Mouse (Mus musculus): ENCODE results near the gene Pga5. TPM values are rescaled to one million over a fixed set of nuclear protein-coding genes. Genes with fewer than 3 reads are reported as not detected.
A peak's percentile ranks its signal among the peaks of the same experiment; 100 is the strongest.

The Pga5 gene
- total RNA-seq (2014; rRNA removed) (not detected in 2 replicates), polyA plus RNA-seq (2015; fragmentation: Nextera tagmentation; extraction: Ambion mirVana) (not detected in 2 replicates)

DNA sequence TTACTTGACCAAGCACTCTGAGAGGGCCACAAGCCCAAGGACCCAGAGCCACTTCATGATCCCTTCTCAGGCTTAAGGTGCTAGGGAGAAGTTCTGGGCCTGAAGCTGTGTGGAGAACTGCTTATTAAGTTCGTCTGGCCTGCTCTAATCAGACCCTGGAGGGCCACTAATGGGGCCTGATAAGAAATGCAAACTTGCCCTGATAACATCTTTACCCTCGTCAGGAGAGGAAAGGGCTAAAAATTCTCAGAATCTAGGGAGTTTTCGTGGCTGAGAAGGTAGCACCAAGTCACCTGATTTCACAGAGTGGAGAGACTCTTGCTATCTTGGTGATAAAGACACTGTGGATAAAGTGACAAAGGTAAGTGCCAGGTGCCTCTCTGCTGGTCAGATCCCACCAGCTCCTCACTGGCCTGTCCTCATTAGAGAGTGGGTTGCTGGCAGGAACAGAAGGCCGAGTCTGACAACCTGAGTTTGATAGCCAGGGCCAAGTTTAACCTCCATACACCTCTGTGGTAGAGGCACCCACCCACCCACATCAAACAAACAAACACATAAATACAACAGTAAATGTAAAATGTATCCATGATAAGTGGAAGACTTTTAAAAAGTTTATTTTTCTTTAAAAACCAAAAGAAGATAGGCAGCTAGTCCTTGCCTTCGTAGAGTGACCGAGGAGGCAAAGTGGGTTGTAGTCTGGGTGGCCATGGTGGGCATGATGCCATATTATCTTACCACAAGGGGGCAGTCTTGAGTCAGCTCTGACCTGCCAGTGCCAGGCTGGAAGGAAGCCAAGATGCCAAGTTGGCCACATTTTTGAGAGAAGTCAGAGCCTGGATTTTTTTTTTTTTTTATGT, at the start of gene Pga5:
Pga5 (minus strand) TSS at position 157 of the 857 bp plus-strand sequence.
- 36% methylated on average over 6 of the region's 6 CpGs for WGBS
- no peaks in the 10 kb centered on the region for H3K4me1 ChIP-seq (ENCODE audit: insufficient read depth, low read length)
- H3K4me3 ChIP-seq (ENCODE audit: low read length): no peak within 1 kb of the TSS
- H3K9ac ChIP-seq (replicated peaks; ENCODE audit: low read length): no peak within 1 kb of the TSS
- no peaks in the 10 kb centered on the region for H3K36me3 ChIP-seq (ENCODE audit: insufficient read depth, low read length)
- TF ChIP-seq CTCF (IDR thresholded peaks at IDR 0.05; ENCODE audit: low read depth): peak; percentile 96
- no peaks in the 10 kb centered on the region for H3K9me3 ChIP-seq (ENCODE audit: low read length)
- peak; percentile 93 for DNase-seq (ENCODE audit: low spot score)
- ATAC-seq: peak; percentile 61
- H3K27me3 ChIP-seq (ENCODE audit: insufficient read depth, low read length): no peaks in the 10 kb centered on the region
- no peak within 1 kb of the TSS for H3K27ac ChIP-seq
- no peak within 1 kb of the TSS for H3K4me2 ChIP-seq (ENCODE audit: low read depth, low read length)

DNA sequence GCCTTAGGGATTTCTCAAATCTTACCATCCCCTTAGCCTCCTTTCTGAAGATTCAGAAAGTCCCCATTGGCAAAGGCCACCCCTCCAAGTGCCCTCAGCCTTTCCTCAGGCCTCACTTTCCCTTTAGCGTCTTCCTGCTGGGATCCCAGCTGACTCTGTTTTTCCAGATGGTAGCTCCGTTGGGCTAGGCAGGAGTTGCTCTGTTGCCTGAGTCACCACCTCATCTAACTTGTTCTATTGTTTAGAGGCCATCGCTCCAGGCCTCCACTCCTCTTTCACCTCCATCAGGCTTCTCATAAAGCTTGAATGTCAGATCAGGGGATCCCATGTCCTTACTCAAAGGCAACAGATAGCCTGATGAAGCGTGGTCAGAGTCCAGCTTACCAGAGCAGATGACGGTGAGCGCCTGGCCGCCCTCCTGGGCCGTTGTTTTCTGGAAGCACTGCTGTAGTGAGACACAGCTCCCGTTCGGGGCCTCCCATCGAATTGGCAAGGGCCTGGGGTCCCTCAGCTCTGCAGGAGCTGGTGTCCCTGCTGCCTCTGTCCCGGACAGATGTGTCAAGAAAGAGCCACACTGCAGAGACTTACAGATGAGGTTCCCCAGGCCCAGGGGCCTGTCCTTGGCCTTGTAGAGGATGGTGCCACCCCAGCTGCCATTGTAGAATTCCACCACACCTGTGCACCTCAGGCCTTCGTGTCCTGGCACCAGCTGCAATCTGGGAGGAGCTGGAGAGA, 46.9 kb upstream of the Pga5 start:
- no peak for TF ChIP-seq CTCF (IDR thresholded peaks at IDR 0.05; ENCODE audit: low read depth)
- DNase-seq (ENCODE audit: low spot score) (no peak), ATAC-seq (no peak)
- H3K27ac ChIP-seq: no peak overlapping the region
- no peak overlapping the region for H3K4me3 ChIP-seq (ENCODE audit: low read length)
- no peaks in the 10 kb centered on the region for H3K9me3 ChIP-seq (ENCODE audit: low read length)
- no peak overlapping the region for H3K9ac ChIP-seq (replicated peaks; ENCODE audit: low read length)
- no peak overlapping the region for H3K4me2 ChIP-seq (ENCODE audit: low read depth, low read length)
- H3K36me3 ChIP-seq (ENCODE audit: insufficient read depth, low read length): no peaks in the 10 kb centered on the region
- 74% methylated on average over 13 of the region's 13 CpGs for WGBS
- H3K4me1 ChIP-seq (ENCODE audit: insufficient read depth, low read length): peaks cover 15% of the 10 kb centered on the region
- no peaks in the 10 kb centered on the region for H3K27me3 ChIP-seq (ENCODE audit: insufficient read depth, low read length)

DNA sequence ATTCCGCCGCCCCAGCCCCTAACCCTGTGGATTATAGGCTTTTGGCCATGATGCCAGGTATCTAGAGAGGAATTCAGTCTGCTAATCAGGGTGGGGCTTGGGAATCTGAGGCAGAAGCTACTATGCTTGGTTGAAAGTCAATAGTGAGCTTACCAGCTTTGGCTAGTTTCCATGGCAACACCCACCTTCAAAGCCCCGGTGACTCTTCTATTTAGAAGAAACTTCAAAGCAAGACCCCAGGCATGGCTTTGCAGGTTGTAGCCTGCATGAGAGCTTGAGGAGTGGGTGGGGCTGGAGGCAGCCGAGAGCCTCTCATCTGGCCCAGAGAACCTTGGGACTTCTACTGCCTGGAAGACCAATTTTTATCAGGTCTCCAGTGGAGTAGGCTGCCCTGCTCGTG, 45.8 kb upstream of the Pga5 start:
- no peaks in the 10 kb centered on the region for H3K9me3 ChIP-seq (ENCODE audit: low read length)
- no peak overlapping the region for H3K4me2 ChIP-seq (ENCODE audit: low read depth, low read length)
- no peaks in the 10 kb centered on the region for H3K27me3 ChIP-seq (ENCODE audit: insufficient read depth, low read length)
- no peak overlapping the region for H3K4me3 ChIP-seq (ENCODE audit: low read length)
- peak; percentile 55 for ATAC-seq
- H3K4me1 ChIP-seq (ENCODE audit: insufficient read depth, low read length): peaks cover 17% of the 10 kb centered on the region
- 50% methylated on average over 5 of the region's 5 CpGs for WGBS
- H3K9ac ChIP-seq (replicated peaks; ENCODE audit: low read length): no peak overlapping the region
- DNase-seq (ENCODE audit: low spot score): peak; percentile 66
- H3K36me3 ChIP-seq (ENCODE audit: insufficient read depth, low read length): no peaks in the 10 kb centered on the region
- no peak for TF ChIP-seq CTCF (IDR thresholded peaks at IDR 0.05; ENCODE audit: low read depth)
- peak overlapping the region; percentile 56; the same call in 1 of the 2 replicates for H3K27ac ChIP-seq

DNA sequence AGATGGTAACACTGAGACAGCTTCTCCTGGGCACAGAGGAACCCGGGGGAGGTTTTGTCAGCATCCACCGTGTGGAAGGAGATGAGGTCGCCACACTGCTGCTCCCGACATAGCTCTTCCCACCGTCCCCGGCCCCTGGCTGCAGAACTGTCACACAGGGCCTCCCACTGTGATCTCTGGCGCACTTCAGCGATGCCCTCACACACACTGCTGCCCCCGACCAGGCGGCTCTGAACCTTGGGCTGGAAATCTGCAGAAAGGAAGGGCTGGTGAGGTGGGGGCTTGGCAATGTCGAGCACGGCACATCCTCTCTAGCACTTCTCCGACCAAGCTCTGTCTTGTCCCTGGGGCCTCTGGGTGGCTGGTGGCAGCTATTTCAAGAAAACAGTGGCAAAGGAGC, 45.2 kb upstream of the Pga5 start:
- Histone ChIP-seq H3K36me3 (ENCODE audit: insufficient read depth, low read length) (no peaks in the 10 kb centered on the region), H3K9ac (replicated peaks; ENCODE audit: low read length) (no peak overlapping the region), H3K9me3 (ENCODE audit: low read length) (no peaks in the 10 kb centered on the region), H3K27ac (peak overlapping the region; percentile 56), H3K4me3 (ENCODE audit: low read length) (no peak overlapping the region), H3K4me1 (ENCODE audit: insufficient read depth, low read length) (peaks cover 17% of the 10 kb centered on the region), H3K4me2 (ENCODE audit: low read depth, low read length) (peak overlapping the region; percentile 23; the same call in 1 of the 2 replicates), H3K27me3 (ENCODE audit: insufficient read depth, low read length) (no peaks in the 10 kb centered on the region)
- ATAC-seq (peak; percentile 22; the same call in 1 of the 2 replicates), DNase-seq (ENCODE audit: low spot score) (peak; percentile 32)
- no peak for TF ChIP-seq CTCF (IDR thresholded peaks at IDR 0.05; ENCODE audit: low read depth)
- whole genome bisulfite sequencing: 12% methylated on average over 13 of the region's 13 CpGs

DNA sequence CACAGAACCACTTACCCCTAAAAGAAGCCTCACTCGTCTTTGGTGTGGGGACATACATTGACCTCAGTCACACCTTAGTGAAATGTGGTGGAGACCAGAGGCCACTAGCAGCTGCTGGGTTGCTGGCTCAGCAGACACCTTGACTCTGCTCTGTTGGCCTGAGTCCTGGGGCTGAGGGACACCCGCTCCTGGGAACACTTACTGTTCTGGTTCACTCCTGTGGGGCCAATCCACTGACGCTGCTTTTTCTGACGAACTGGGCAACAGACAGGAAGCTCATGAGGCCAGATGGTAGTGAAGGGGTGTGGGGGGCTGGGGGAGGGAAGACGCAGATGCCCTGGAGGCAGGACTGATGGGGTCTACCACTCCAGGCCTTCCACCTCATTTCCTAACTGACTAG, 43.2 kb upstream of the Pga5 start:
- ATAC-seq (no peak), DNase-seq (ENCODE audit: low spot score) (no peak)
- Histone ChIP-seq H3K4me3 (ENCODE audit: low read length) (no peak overlapping the region), H3K9me3 (ENCODE audit: low read length) (no peaks in the 10 kb centered on the region), H3K4me2 (ENCODE audit: low read depth, low read length) (no peak overlapping the region), H3K36me3 (ENCODE audit: insufficient read depth, low read length) (no peaks in the 10 kb centered on the region), H3K9ac (replicated peaks; ENCODE audit: low read length) (no peak overlapping the region), H3K27ac (no peak overlapping the region), H3K4me1 (ENCODE audit: insufficient read depth, low read length) (peaks cover 17% of the 10 kb centered on the region), H3K27me3 (ENCODE audit: insufficient read depth, low read length) (no peaks in the 10 kb centered on the region)
- TF ChIP-seq CTCF (IDR thresholded peaks at IDR 0.05; ENCODE audit: low read depth): no peak
- 54% methylated on average over 5 of the region's 5 CpGs for WGBS

DNA sequence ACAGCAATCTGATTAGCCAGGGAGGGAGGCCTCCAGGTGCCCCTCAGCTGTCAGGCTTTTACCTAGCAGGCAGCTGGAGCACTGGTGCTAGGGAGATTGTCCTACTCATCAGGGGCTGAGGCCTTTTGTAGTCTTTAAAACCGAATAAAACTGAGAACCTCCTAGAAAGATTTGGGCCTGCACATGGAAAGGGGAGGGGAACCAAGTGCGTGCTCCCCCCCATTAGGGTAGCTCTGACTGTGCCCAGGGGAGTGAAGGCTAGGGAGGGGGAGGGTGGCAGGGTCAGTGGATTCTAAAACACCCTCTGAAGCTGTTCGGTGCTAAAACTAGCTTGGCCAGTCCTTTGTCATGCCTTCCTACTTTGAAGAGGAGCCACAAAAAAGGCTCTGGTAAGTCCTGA, 42.7 kb upstream of the Pga5 start:
- Histone ChIP-seq H3K4me1 (ENCODE audit: insufficient read depth, low read length) (peaks cover 17% of the 10 kb centered on the region), H3K4me2 (ENCODE audit: low read depth, low read length) (no peak overlapping the region), H3K27ac (no peak overlapping the region), H3K4me3 (ENCODE audit: low read length) (no peak overlapping the region), H3K27me3 (ENCODE audit: insufficient read depth, low read length) (no peaks in the 10 kb centered on the region), H3K9me3 (ENCODE audit: low read length) (no peaks in the 10 kb centered on the region), H3K9ac (replicated peaks; ENCODE audit: low read length) (no peak overlapping the region), H3K36me3 (ENCODE audit: insufficient read depth, low read length) (no peaks in the 10 kb centered on the region)
- ATAC-seq (no peak), DNase-seq (ENCODE audit: low spot score) (no peak)
- no peak for TF ChIP-seq CTCF (IDR thresholded peaks at IDR 0.05; ENCODE audit: low read depth)
- 26% methylated on average over 3 of the region's 3 CpGs for WGBS

All from hindbrain, postnatal 0 days (tissue).